Mouse (Mus musculus) forebrain, embryonic 12.5 days (tissue): Measurements from ENCODE around the gene Arsj. TPM values are rescaled to one million over a fixed set of nuclear protein-coding genes. Genes with fewer than 3 reads are reported as not detected.

Experiments
- ATAC-seq: fragments of 200-750 bp; cut with Nextera tagmentation; 2 replicates; pipeline ENCODE4 v1.8.0; 2017; ENCODE audit warnings: moderate TSS enrichment; ENCODE audit not compliant: low FRiP score
- H3K27ac ChIP-seq: fragments of 300-500 bp; sonication (generic); 2 replicates; pipeline ENCODE4 v1.5.1; 2016; ENCODE audit warnings: mild to moderate bottlenecking
- H3K27me3 ChIP-seq: fragments of 300-500 bp; sonication (generic); 2 replicates; pipeline ENCODE4 v1.6.1; 2016; ENCODE audit warnings: mild to moderate bottlenecking
- H3K36me3 ChIP-seq: fragments of 300-500 bp; sonication (generic); replicated peaks from 2 replicates; pipeline ENCODE4 v1.6.1; 2016; ENCODE audit warnings: mild to moderate bottlenecking
- H3K4me1 ChIP-seq: fragments of 300-500 bp; sonication (generic); 2 replicates; pipeline ENCODE4 v1.6.1; 2016
- H3K4me2 ChIP-seq: fragments of 300-500 bp; sonication (generic); 2 replicates; pipeline ENCODE4 v1.6.1; 2016; ENCODE audit warnings: mild to moderate bottlenecking, moderate library complexity
- H3K4me3 ChIP-seq: fragments of 300-500 bp; sonication (generic); replicated peaks from 2 replicates; pipeline ENCODE4 v1.5.1; 2016; ENCODE audit warnings: mild to moderate bottlenecking
- H3K9ac ChIP-seq: fragments of 300-500 bp; sonication (generic); 2 replicates; pipeline ENCODE4 v1.6.1; 2016; ENCODE audit warnings: mild to moderate bottlenecking
- H3K9me3 ChIP-seq: fragments of 300-500 bp; sonication (generic); 2 replicates; pipeline ENCODE4 v1.6.1; 2016
- WGBS: fragments of 180-500 bp; shearing (Covaris S2); methylation state at CpG from one replicate; pipeline ENCODE4 v1.1.7; 2016; 5-methylcytosine and 5-hydroxymethylcytosine counted together
- polyA plus RNA-seq: library from polyadenylated mRNA; unstranded; fragments of >200 nt; fragmentation: Nextera tagmentation; extraction: Ambion mirVana; gene quantifications from 2 replicates; pipeline ENCODE4 v1.2.1, GENCODE M21; 2016

Arsj gene
- polyA plus RNA-seq, 1 experiment from 2014 or later: 0.22 TPM

- Histone ChIP-seq H3K4me2 (no peak overlapping the region), H3K36me3 (no peaks in the 10 kb centered on the region), H3K27ac (no peak overlapping the region), H3K4me3 (no peak overlapping the region), H3K27me3 (no peaks in the 10 kb centered on the region), H3K9ac (no peak overlapping the region), H3K4me1 (no peaks in the 10 kb centered on the region), H3K9me3 (no peaks in the 10 kb centered on the region)
- ATAC-seq: no peak
- WGBS: 83% methylated on average over 6 of the region's 6 CpGs
These were observed 75.8 kb downstream of the Arsj start for GRCm38 (mm10) chr3:126439331-126439730.

- WGBS: 64% methylated on average over 6 of the region's 6 CpGs
- Histone ChIP-seq H3K9ac (no peak overlapping the region), H3K36me3 (no peaks in the 10 kb centered on the region), H3K4me2 (no peak overlapping the region), H3K4me1 (no peaks in the 10 kb centered on the region), H3K4me3 (no peak overlapping the region), H3K9me3 (no peaks in the 10 kb centered on the region), H3K27me3 (no peaks in the 10 kb centered on the region), H3K27ac (no peak overlapping the region)
- no peak for ATAC-seq
These were observed 85.6 kb downstream of the Arsj start for GRCm38 (mm10) chr3:126449058-126449457.

GRCm38 (mm10) chr3:126449515-126449914 is 86.0 kb downstream of the Arsj start:
- no peaks in the 10 kb centered on the region for H3K36me3 ChIP-seq
- H3K9ac ChIP-seq: no peak overlapping the region
- no peak for ATAC-seq
- no peak overlapping the region for H3K4me3 ChIP-seq
- H3K27me3 ChIP-seq: no peaks in the 10 kb centered on the region
- H3K4me2 ChIP-seq: no peak overlapping the region
- 51% methylated on average over 2 of the region's 2 CpGs for WGBS
- no peaks in the 10 kb centered on the region for H3K9me3 ChIP-seq
- no peak overlapping the region for H3K27ac ChIP-seq
- H3K4me1 ChIP-seq: no peaks in the 10 kb centered on the region

- no peaks in the 10 kb centered on the region for H3K9me3 ChIP-seq
- H3K9ac ChIP-seq: no peak overlapping the region
- 66% methylated on average over 7 of the region's 7 CpGs for WGBS
- no peak overlapping the region for H3K4me3 ChIP-seq
- H3K4me2 ChIP-seq: no peak overlapping the region
- no peaks in the 10 kb centered on the region for H3K36me3 ChIP-seq
- no peaks in the 10 kb centered on the region for H3K27me3 ChIP-seq
- ATAC-seq: no peak
- H3K27ac ChIP-seq: no peak overlapping the region
- no peaks in the 10 kb centered on the region for H3K4me1 ChIP-seq
These were observed 92.5 kb downstream of the Arsj start for GRCm38 (mm10) chr3:126455787-126456482.

GRCm38 (mm10) chr3:126463119-126463815 is 99.8 kb downstream of the Arsj start:
- WGBS: 85% methylated on average over 4 of the region's 4 CpGs

GRCm38 (mm10) chr3:126464262-126464661 is 100.8 kb downstream of the Arsj start:
- 33% methylated on average over 2 of the region's 2 CpGs for WGBS
- Histone ChIP-seq H3K4me2 (no peak overlapping the region), H3K9ac (no peak overlapping the region), H3K36me3 (no peaks in the 10 kb centered on the region), H3K9me3 (no peaks in the 10 kb centered on the region), H3K27me3 (no peaks in the 10 kb centered on the region), H3K4me3 (no peak overlapping the region), H3K27ac (no peak overlapping the region), H3K4me1 (no peaks in the 10 kb centered on the region)
- ATAC-seq: no peak

More at GRCm38 (mm10) chr3:126463119-126463815, 99.8 kb downstream of the Arsj start:
- Histone ChIP-seq H3K27me3 (no peaks in the 10 kb centered on the region), H3K4me3 (no peak overlapping the region), H3K9me3 (no peaks in the 10 kb centered on the region), H3K4me1 (no peaks in the 10 kb centered on the region), H3K9ac (no peak overlapping the region), H3K36me3 (no peaks in the 10 kb centered on the region), H3K4me2 (no peak overlapping the region), H3K27ac (no peak overlapping the region)
- no peak for ATAC-seq

Other genes starting within 250 kb of the Arsj start
- 19.7 and 24.0 TPM in 2 replicates for gene Camk2d, start 232.6 kb downstream of the Arsj start, polyA plus RNA-seq